Mouse (Mus musculus): Measurements from ENCODE around the gene Usp46.

DNA sequence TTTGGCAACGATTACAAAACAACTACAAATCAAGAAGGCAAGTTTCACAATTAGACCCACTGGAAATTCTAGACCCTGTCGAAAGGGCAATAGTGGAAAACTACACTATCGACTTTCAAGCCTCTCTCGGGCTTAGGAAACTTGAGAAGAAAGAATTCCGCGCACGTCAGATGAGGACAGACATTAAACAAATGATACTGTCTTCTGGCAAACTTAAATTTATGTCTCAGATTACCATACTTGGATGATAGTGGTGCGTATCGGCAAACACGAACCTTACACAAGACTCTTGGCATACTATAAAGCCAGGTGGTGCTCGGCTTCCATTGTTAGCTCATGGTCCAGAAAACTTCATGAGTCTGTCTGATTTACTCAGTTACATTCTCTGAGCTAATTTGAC, 90.8 kb downstream of the Usp46 start:
- TF ChIP-seq MAFK (IDR thresholded peaks at IDR 0.05; ENCODE audit: insufficient read depth, low read depth, low read length): no peak
- TF ChIP-seq ZNF384 (IDR thresholded peaks at IDR 0.05; ENCODE audit: low read depth, low read length): no peak
- no peak for TF ChIP-seq CHD2 (IDR thresholded peaks at IDR 0.05; ENCODE audit: low read depth, low read length)
